Mouse (Mus musculus) G1E (cell line): ENCODE measurements around the gene Slc4a4. TPM values are rescaled to one million over a fixed set of nuclear protein-coding genes. Genes with fewer than 3 reads are reported as not detected.

ENCODE experiments used
- ATAC-seq: 2 replicates; pipeline ENCODE4 v1.8.0; 2016; ENCODE audit warnings: mild to moderate bottlenecking; ENCODE audit not compliant: insufficient number of reproducible peaks, poor library complexity, low FRiP score, severe bottlenecking; ENCODE audit errors: extremely low read depth
- DNase-seq: peaks from one replicate; pipeline ENCODE4 v3.0.0; 2012; ENCODE audit warnings: low spot score
- H3K27me3 ChIP-seq: 2 replicates; pipeline ENCODE4 v1.6.1; 2012; ENCODE audit warnings: mild to moderate bottlenecking, low read length, inconsistent platforms; ENCODE audit not compliant: insufficient read depth
- H3K36me3 ChIP-seq: replicated peaks from 2 replicates; pipeline ENCODE3; 2012; ENCODE audit warnings: mild to moderate bottlenecking, inconsistent platforms
- H3K4me1 ChIP-seq: 2 replicates; pipeline ENCODE4 v1.6.1; 2012; ENCODE audit warnings: low read depth, low read length, inconsistent platforms, mixed read lengths; ENCODE audit not compliant: insufficient read depth
- H3K4me3 ChIP-seq: 2 replicates; pipeline ENCODE4 v1.5.1; 2012; ENCODE audit warnings: low read depth, mild to moderate bottlenecking, inconsistent platforms, low read length, moderate library complexity, mixed read lengths
- H3K9me3 ChIP-seq: replicated peaks from 2 replicates; pipeline ENCODE4 v1.6.1; 2012; ENCODE audit warnings: inconsistent platforms
- CTCF ChIP-seq: IDR thresholded peaks from 2 replicates; pipeline ENCODE4 v1.5.1; 2012; ENCODE audit warnings: low read depth, low read length, inconsistent platforms, mixed read lengths
- GATA1 ChIP-seq: IDR thresholded peaks from 2 replicates; pipeline ENCODE4 v1.6.1; 2012; ENCODE audit warnings: borderline replicate concordance, low read length, inconsistent platforms, mixed read lengths
- GATA2 ChIP-seq: IDR thresholded peaks from 2 replicates; pipeline ENCODE4 v1.6.1; 2012; ENCODE audit warnings: low read depth, low read length, inconsistent platforms, borderline replicate concordance
- POLR2AphosphoS5 ChIP-seq: IDR thresholded peaks from 2 replicates; pipeline ENCODE4 v1.6.1; 2012; ENCODE audit warnings: low read depth, low read length, inconsistent platforms; ENCODE audit not compliant: insufficient replicate concordance
- TAL1 ChIP-seq: conservative IDR thresholded peaks from 2 replicates; pipeline ENCODE4 v1.6.1; 2012; ENCODE audit warnings: low read depth, low read length, inconsistent platforms, mixed read lengths
- polyA plus RNA-seq: library from polyadenylated mRNA; stranded (reverse); fragments of >175 nt; gene quantifications from 2 replicates; pipeline ENCODE4 v1.2.3, GENCODE M21; 2012
- total RNA-seq, 2 experiments: library from RNA; stranded (forward) in 1 of 2; stranded (reverse) in 1 of 2; fragments of 200-1000 nt in 1 of 2; fragments of >200 nt in 1 of 2; fragmentation: Nextera tagmentation in 1 of 2; gene quantifications; 2 replicates each; pipeline ENCODE4 v1.2.3; 2014 to 2017

Slc4a4 gene
- total RNA-seq (2014; fragmentation: Nextera tagmentation) (not detected in 2 replicates), total RNA-seq (2017) (0.11 and 0.23 TPM in 2 replicates), polyA plus RNA-seq (not detected in 2 replicates)

- Histone ChIP-seq H3K4me3 (no peak within 1 kb of the TSS; the same call in 1 of the 2 replicates), H3K27me3 (no peaks in the 10 kb centered on the region), H3K4me1 (no peaks in the 10 kb centered on the region), H3K36me3 (no peaks in the 10 kb centered on the region), H3K9me3 (peaks cover 17% of the 10 kb centered on the region)
- no peak for TF ChIP-seq POLR2AphosphoS5
- no peak for TF ChIP-seq TAL1
- no peak for TF ChIP-seq GATA2
- TF ChIP-seq CTCF, result no peak
- TF ChIP-seq GATA1, result no peak
- DNase-seq (no peak), ATAC-seq (no peak)
Observed at GRCm38 (mm10) chr5:88886668-88887555, at the start of gene Slc4a4. TSS of gene Slc4a4 (plus strand) at chr5:88886818.

DNA sequence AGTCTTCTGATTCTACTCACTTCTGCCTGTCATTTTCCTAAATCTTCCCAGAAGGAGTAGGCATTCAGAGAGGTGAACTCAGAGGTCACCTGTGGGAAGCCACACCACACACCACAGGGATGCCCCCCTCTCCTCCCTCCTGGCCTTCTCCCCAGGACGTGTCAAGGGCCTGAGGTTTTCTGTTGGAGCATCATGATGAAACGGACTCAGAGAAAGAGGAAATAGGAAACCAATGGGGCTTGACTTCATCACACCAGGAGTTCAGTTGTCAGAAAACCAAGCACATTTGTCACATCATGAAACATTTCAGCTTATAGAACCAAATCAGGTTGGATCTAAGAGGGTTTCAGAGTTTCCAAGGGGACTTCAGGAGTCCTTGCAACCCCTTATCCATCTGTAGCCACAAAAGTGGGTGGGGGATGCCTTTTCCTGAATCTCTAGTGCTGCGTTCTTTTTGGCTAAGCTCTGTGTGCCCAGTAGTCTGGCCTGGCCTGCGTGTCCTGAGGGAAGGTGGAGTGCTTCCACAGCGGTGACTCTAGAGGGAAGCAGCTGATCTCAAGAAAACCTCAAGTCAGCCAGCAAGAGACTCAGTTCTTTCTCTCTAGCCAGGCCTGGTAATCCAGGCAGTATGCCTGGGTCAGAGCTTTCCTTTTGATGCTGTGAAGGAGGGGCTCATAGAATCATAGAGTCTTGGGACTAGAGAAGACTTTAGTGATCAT is 46.4 kb upstream of the Slc4a4 start:
- TF ChIP-seq GATA1, result no peak
- TF ChIP-seq GATA2, result no peak
- no peak for TF ChIP-seq CTCF
- no peak for TF ChIP-seq POLR2AphosphoS5
- ATAC-seq (no peak), DNase-seq (no peak)
- Histone ChIP-seq H3K4me3 (no peak overlapping the region), H3K4me1 (no peaks in the 10 kb centered on the region), H3K9me3 (no peaks in the 10 kb centered on the region), H3K27me3 (no peaks in the 10 kb centered on the region), H3K36me3 (no peaks in the 10 kb centered on the region)

DNA sequence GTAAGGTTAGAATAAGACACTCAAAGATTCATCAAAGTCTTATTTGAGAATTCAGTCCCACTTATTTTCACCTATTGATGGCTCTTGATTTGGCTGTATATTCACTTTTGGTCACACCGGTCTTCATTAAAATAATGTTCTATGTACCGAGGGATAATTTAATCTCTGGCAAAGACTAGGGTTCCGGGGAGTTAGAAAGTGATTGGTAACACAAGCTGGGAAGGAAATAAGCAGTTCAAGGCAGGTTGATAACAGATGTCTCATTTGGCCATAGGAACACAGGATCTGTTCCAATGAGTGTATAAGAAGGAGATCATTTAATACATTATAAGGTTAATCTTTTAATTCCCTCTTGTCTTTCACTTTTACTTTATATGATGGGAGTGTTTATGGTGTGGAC is 29.3 kb upstream of the Slc4a4 start:
- Histone ChIP-seq H3K9me3 (no peaks in the 10 kb centered on the region; the same call in 1 of the 2 replicates), H3K4me3 (no peak overlapping the region), H3K27me3 (no peaks in the 10 kb centered on the region), H3K36me3 (no peaks in the 10 kb centered on the region), H3K4me1 (no peaks in the 10 kb centered on the region)
- TF ChIP-seq CTCF (no peak), POLR2AphosphoS5 (no peak), TAL1 (no peak), GATA1 (no peak), GATA2 (no peak)
- ATAC-seq, result no peak
- no peak for DNase-seq

- no peak for TF ChIP-seq GATA2
- no peak for TF ChIP-seq CTCF
- no peak for TF ChIP-seq POLR2AphosphoS5
- TF ChIP-seq GATA1, result no peak
- TF ChIP-seq TAL1, result no peak
- ATAC-seq (no peak), DNase-seq (no peak)
- Histone ChIP-seq H3K9me3 (no peaks in the 10 kb centered on the region; the same call in 1 of the 2 replicates), H3K27me3 (no peaks in the 10 kb centered on the region), H3K4me3 (no peak overlapping the region), H3K4me1 (no peaks in the 10 kb centered on the region), H3K36me3 (no peaks in the 10 kb centered on the region)
Observed at GRCm38 (mm10) chr5:88857801-88858200, 28.8 kb upstream of the Slc4a4 start.

GRCm38 (mm10) chr5:88858226-88858625 is 28.4 kb upstream of the Slc4a4 start:
- ATAC-seq, result no peak
- Histone ChIP-seq H3K4me3 (no peak overlapping the region), H3K27me3 (no peaks in the 10 kb centered on the region)

GRCm38 (mm10) chr5:88862163-88862562 is 24.5 kb upstream of the Slc4a4 start:
- peak; percentile 26; the same call in 1 of the 2 replicates for TF ChIP-seq CTCF
- TF ChIP-seq POLR2AphosphoS5, result no peak
- no peak for TF ChIP-seq GATA2
- TF ChIP-seq TAL1, result no peak
- Histone ChIP-seq H3K36me3 (no peaks in the 10 kb centered on the region), H3K4me1 (no peaks in the 10 kb centered on the region), H3K4me3 (no peak overlapping the region), H3K27me3 (no peaks in the 10 kb centered on the region), H3K9me3 (no peaks in the 10 kb centered on the region; the same call in 1 of the 2 replicates)
- ATAC-seq (no peak), DNase-seq (no peak)

More at GRCm38 (mm10) chr5:88858226-88858625, 28.4 kb upstream of the Slc4a4 start:
- no peaks in the 10 kb centered on the region for H3K36me3 ChIP-seq
- no peaks in the 10 kb centered on the region; the same call in 1 of the 2 replicates for H3K9me3 ChIP-seq
- H3K4me1 ChIP-seq, result no peaks in the 10 kb centered on the region
- TF ChIP-seq GATA2 (no peak), POLR2AphosphoS5 (no peak), GATA1 (no peak), CTCF (no peak), TAL1 (no peak)
- DNase-seq, result no peak
